Mouse (Mus musculus) thymus, adult 2 months (tissue): Measurements from ENCODE around the gene Chst11. TPM values are rescaled to one million over a fixed set of nuclear protein-coding genes. Genes with fewer than 3 reads are reported as not detected.
A peak's percentile ranks its signal among the peaks of the same experiment; 100 is the strongest.

ENCODE experiments used
- DNase-seq: peaks from one replicate; pipeline ENCODE4 v3.0.0; 2021
- H3K27ac ChIP-seq: fragments of 200-500 bp; 2 replicates; pipeline ENCODE4 v1.5.1; 2012; ENCODE audit warnings: low read length, control low read depth; ENCODE audit not compliant: control insufficient read depth, insufficient read depth
- H3K27me3 ChIP-seq: fragments of 200-500 bp; 2 replicates; pipeline ENCODE4 v1.6.1; 2012; ENCODE audit warnings: mild to moderate bottlenecking, low read length, moderate library complexity, mixed read lengths; ENCODE audit not compliant: control insufficient read depth, insufficient read depth
- H3K36me3 ChIP-seq: fragments of 200-500 bp; 2 replicates; pipeline ENCODE4 v1.6.1; 2012; ENCODE audit warnings: mild to moderate bottlenecking, low read length, moderate library complexity; ENCODE audit not compliant: control insufficient read depth, insufficient read depth
- H3K4me1 ChIP-seq: fragments of 200-500 bp; replicated peaks from 2 replicates; pipeline ENCODE4 v1.6.1; 2012; ENCODE audit warnings: low read length; ENCODE audit not compliant: control insufficient read depth, insufficient read depth
- H3K4me3 ChIP-seq: fragments of 200-500 bp; 2 replicates; pipeline ENCODE4 v1.5.1; 2012; ENCODE audit warnings: mild to moderate bottlenecking, low read length, control low read depth, moderate library complexity; ENCODE audit not compliant: control insufficient read depth, insufficient read depth
- CTCF ChIP-seq: fragments of 200-500 bp; IDR thresholded peaks from 2 replicates; pipeline ENCODE4 v1.5.1; 2012; ENCODE audit warnings: mild to moderate bottlenecking, control low read depth, low read length, moderate library complexity, borderline replicate concordance; ENCODE audit not compliant: control insufficient read depth, poor library complexity, insufficient read depth; ENCODE audit errors: extremely low read depth
- POLR2A ChIP-seq: fragments of 200-500 bp; IDR thresholded peaks from 2 replicates; pipeline ENCODE4 v1.6.1; 2012; ENCODE audit warnings: mild to moderate bottlenecking, low read length, control low read depth, moderate library complexity; ENCODE audit not compliant: control insufficient read depth, poor library complexity, insufficient read depth; ENCODE audit errors: extremely low read depth
- WGBS: fragments of 180-500 bp; shearing (Covaris S2); methylation state at CpG from one replicate; pipeline ENCODE4 v1.1.7; 2018; 5-methylcytosine and 5-hydroxymethylcytosine counted together
- polyA plus RNA-seq: library from polyadenylated mRNA; depleted of rRNA; stranded (reverse); fragments of >200 nt; gene quantifications from 2 replicates; pipeline ENCODE4 v1.2.3, GENCODE M21; 2012

Chst11 gene
- polyA plus RNA-seq, 1 experiment: 19.4 TPM

DNA sequence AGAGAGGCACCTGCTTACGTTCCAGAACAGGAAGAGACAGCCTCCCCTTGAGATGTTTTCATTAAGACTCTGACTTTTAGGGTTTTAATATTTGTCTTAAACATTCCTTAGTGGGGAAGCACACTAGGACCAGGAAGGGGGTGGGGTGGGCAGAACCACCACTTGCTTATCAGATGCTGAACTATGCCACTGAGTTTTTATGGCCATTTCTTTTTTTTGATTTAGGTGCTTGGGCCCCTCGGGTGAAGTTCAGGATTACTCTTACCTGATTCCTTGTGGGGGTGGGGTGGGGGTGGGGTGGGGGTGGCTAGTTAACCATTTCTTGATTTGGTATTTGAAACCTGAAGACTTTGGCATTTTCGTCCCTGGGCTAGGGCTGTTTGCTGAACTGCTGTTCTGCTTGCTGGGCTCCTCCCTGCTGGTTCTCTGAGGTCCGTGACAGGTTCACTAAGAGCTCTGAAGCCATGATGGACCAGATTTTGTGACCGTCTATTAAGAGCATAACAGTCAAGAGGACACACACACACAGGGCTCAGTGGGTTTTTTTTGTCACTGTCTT, 44.9 kb downstream of the Chst11 start:
- TF ChIP-seq POLR2A: no peak
- TF ChIP-seq CTCF: no peak

DNA sequence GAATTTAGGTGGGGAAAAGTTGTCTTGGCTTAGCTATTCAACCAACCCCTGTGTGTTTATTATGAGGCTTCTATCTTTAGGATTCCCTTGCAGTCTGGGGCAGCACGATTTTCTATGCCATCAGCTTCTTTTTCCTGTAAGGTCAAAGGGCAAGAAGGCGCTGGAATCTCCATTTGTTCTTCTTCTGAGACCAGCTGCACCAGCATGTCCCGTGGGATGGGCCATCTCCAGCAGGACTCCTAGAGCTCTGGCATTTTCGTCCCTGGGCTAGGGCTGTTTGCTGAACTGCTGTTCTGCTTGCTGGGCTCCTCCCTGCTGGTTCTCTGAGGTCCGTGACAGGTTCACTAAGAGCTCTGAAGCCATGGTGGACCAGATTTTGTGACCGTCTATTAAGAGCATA, 45.6 kb downstream of the Chst11 start:
- no peak overlapping the region for H3K4me3 ChIP-seq
- H3K4me1 ChIP-seq: no peaks in the 10 kb centered on the region
- no peak overlapping the region for H3K27ac ChIP-seq
- 93% methylated on average over 6 of the region's 6 CpGs for WGBS
- no peaks in the 10 kb centered on the region for H3K27me3 ChIP-seq
- no peak for TF ChIP-seq POLR2A
- TF ChIP-seq CTCF: no peak
- no peak for DNase-seq
- no peaks in the 10 kb centered on the region for H3K36me3 ChIP-seq

More for the DNA sequence above, 44.9 kb downstream of the Chst11 start:
- 89% methylated on average over 5 of the region's 5 CpGs for WGBS
- no peak overlapping the region for H3K27ac ChIP-seq
- H3K4me1 ChIP-seq: no peaks in the 10 kb centered on the region
- H3K4me3 ChIP-seq: no peak overlapping the region
- DNase-seq: no peak
- no peaks in the 10 kb centered on the region for H3K36me3 ChIP-seq
- no peaks in the 10 kb centered on the region for H3K27me3 ChIP-seq

DNA sequence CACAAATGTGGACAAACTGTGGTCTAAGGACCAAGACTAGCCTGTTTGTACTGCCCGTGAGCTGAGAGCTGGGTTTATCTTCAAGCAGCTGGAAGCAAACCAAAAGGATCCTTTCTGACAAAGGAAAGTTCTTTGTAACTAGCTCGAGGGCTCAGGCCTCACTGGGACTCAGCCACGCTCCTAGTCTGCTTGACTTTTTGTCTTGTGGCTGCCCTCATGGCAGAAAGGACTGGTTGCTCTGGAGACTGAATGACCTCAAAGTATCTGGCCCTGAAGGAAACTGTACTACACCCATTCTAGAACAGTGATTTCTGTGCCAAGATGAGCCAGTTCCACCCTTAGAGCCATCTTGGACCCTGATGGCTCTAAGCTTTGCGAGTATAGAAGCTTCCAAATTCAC, 46.3 kb downstream of the Chst11 start:
- no peak for DNase-seq
- no peaks in the 10 kb centered on the region for H3K4me1 ChIP-seq
- H3K4me3 ChIP-seq: no peak overlapping the region
- no peak overlapping the region for H3K27ac ChIP-seq
- WGBS: 84% methylated on average over 4 of the region's 4 CpGs
- no peaks in the 10 kb centered on the region for H3K36me3 ChIP-seq
- TF ChIP-seq CTCF: no peak
- TF ChIP-seq POLR2A: no peak
- H3K27me3 ChIP-seq: no peaks in the 10 kb centered on the region

DNA sequence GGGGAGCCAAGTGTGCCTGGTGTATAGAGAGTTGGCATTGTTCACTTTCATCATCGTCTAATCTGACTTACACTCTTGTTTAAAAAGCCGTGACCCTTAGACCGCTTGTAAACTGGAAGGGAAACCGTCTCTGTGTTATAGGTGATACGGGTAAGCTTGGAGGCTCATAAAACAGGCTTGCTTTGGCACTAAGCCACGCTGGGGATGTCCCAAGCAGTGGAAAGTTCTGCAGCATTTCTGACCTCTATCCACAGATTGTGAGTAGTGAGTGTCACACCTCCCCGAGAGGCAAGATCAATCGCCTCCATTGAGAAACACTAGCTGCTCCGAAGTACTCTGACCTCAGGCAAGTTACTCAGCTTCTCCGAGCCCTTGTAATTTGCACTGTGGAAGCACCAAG, 47.3 kb downstream of the Chst11 start:
- DNase-seq: no peak
- Histone ChIP-seq H3K4me1 (no peaks in the 10 kb centered on the region), H3K27ac (no peak overlapping the region), H3K36me3 (no peaks in the 10 kb centered on the region), H3K27me3 (no peaks in the 10 kb centered on the region), H3K4me3 (no peak overlapping the region)
- WGBS: 87% methylated on average over 10 of the region's 10 CpGs
- TF ChIP-seq CTCF (no peak), POLR2A (no peak)

DNA sequence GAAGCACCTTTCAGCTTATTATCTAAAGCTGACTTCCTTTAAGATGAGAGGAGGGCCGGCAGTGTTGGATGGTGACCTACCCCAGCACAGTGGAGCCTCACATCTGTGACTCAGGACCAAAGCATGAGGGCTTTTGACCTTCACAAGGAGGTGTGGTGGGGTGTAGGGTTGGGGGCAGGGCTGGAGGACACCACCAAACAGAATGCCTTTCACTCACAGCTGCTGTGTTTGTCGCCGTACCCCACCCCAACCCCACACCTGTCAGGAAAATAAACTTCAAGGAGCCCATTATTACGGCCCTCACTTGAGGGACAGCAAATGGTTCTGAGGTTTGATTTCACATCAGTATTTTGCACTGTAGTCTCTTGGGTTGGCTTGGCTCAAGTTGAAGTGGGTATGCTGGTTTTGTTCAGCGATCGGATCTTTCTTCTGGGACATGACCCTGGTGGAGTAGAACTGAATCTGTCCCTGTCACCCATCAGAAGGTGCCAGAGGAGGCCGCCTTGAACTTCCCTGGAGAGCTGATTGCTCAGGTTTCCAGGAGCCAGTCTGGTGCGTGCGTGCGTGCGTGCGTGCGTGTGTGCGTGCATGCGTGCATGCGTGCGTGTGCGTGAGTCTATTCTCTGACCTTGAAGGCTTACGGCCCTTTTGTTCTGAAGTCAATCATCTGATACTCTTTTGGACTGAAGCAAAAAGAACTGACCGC, 51.2 kb downstream of the Chst11 start:
- TF ChIP-seq POLR2A: no peak
- no peak for TF ChIP-seq CTCF
- H3K4me3 ChIP-seq: no peak overlapping the region
- no peaks in the 10 kb centered on the region for H3K36me3 ChIP-seq
- no peak for DNase-seq
- 86% methylated on average over 20 of the region's 20 CpGs for WGBS
- H3K27me3 ChIP-seq: no peaks in the 10 kb centered on the region
- H3K4me1 ChIP-seq: peaks cover 4% of the 10 kb centered on the region
- H3K27ac ChIP-seq: no peak overlapping the region

DNA sequence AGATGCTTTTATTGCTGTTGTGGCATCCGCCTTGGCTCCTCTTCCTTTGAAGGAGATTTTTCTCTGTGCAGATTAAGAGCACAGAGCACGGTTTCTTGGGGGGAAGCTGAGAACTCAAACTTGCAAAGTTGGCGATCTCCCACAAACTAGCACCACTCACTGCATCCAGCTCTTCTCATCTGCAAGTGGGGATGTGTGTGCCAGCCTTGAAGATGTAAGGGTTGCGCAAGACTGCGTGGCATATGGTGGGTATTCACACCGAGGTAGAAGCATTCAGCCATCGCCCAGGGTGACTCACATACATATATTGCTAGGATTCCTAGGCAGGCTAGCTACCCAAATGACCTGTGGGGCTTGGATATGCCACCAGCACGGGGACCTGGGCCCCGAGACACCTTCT, 52.9 kb downstream of the Chst11 start:
- 84% methylated on average over 9 of the region's 9 CpGs for WGBS
- H3K36me3 ChIP-seq: no peaks in the 10 kb centered on the region
- DNase-seq: no peak
- no peak overlapping the region for H3K27ac ChIP-seq
- H3K4me1 ChIP-seq: peaks cover 4% of the 10 kb centered on the region
- H3K4me3 ChIP-seq: no peak overlapping the region
- TF ChIP-seq POLR2A (no peak), CTCF (no peak)
- no peaks in the 10 kb centered on the region for H3K27me3 ChIP-seq

DNA sequence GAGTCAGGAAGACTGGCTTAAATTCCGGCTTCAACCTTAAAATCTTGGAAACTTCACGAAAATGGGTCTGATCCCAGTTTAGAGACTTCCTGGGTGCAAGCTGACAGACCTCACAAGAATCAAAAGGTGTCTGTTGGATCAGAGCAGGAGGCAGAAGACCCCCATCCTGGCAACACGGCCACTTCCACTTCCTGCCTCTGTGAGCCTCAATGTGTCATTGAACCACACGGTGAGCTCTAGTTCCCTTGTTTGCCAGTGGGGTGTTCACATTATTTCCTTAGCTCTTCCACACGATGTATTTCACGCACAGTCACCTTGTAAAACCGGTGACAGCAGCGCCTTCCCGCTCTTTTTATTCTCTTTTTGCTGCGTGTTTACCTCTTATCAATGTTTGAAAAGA, 54.1 kb downstream of the Chst11 start:
- 53% methylated on average over 10 of the region's 10 CpGs for WGBS
- Histone ChIP-seq H3K36me3 (no peaks in the 10 kb centered on the region), H3K4me3 (no peak overlapping the region), H3K4me1 (peaks cover 4% of the 10 kb centered on the region), H3K27ac (no peak overlapping the region), H3K27me3 (no peaks in the 10 kb centered on the region)
- DNase-seq: peak; percentile 35
- TF ChIP-seq POLR2A: no peak
- no peak for TF ChIP-seq CTCF
